Mouse (Mus musculus): ENCODE measurements around the gene Tifab. TPM values are rescaled to one million over a fixed set of nuclear protein-coding genes. Genes with fewer than 3 reads are reported as not detected.

Gene Tifab
- polyA plus RNA-seq, 1 experiment = 0.18 TPM

GRCm38 (mm10) chr13:56134031-56134430 is 44.7 kb downstream of the Tifab start:
- Histone ChIP-seq H3K4me1 (ENCODE audit: control insufficient read depth, insufficient read depth, low read length) (peaks cover 4% of the 10 kb centered on the region), H3K27ac (ENCODE audit: insufficient read depth, low read length) (no peak overlapping the region), H3K36me3 (ENCODE audit: control insufficient read depth, insufficient read depth, low read length, poor library complexity, severe bottlenecking) (no peaks in the 10 kb centered on the region), H3K9ac (ENCODE audit: low read depth, poor library complexity, severe bottlenecking) (no peak overlapping the region; the same call in 1 of the 2 replicates), H3K27me3 (ENCODE audit: control insufficient read depth, insufficient read depth, low read length, poor library complexity, severe bottlenecking) (no peaks in the 10 kb centered on the region), H3K9me3 (replicated peaks; ENCODE audit: control insufficient read depth, insufficient read depth, low read length, poor library complexity, severe bottlenecking) (no peaks in the 10 kb centered on the region), H3K4me3 (ENCODE audit: low read depth, low read length) (peak overlapping the region; percentile 68; the same call in 1 of the 2 replicates)
- TF ChIP-seq EP300 (IDR thresholded peaks at IDR 0.05; ENCODE audit: insufficient read depth, low read depth, low read length) (no peak), POLR2A (IDR thresholded peaks at IDR 0.05; ENCODE audit: insufficient read depth, low read length) (no peak), CTCF (IDR thresholded peaks at IDR 0.05; ENCODE audit: low read depth, low read length) (no peak)

DNA sequence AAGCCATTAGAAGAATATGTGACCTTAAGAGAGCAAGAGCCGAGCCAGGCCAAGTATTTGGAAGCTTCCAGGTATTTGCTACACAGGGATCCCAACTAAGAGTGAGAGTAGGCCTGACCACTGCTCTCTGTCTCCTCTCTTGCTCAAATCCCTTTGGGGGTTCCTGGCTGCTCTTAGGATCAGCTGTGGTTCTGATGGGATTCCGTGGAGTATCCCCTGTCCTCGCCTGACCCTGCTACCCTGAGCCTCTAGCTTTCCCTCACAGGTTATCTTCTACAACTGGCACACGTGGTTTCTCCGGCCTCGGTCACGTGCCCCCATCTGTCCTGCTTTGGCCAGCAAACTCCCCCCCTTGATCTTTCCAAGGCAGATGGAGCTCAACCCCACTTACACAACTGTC is 45.7 kb downstream of the Tifab start:
- Histone ChIP-seq H3K4me1 (ENCODE audit: control insufficient read depth, insufficient read depth, low read length) (peaks cover 6% of the 10 kb centered on the region), H3K27me3 (ENCODE audit: control insufficient read depth, insufficient read depth, low read length, poor library complexity, severe bottlenecking) (no peaks in the 10 kb centered on the region), H3K27ac (ENCODE audit: insufficient read depth, low read length) (no peak overlapping the region), H3K9ac (ENCODE audit: low read depth, poor library complexity, severe bottlenecking) (no peak overlapping the region), H3K4me3 (ENCODE audit: low read depth, low read length) (no peak overlapping the region), H3K9me3 (replicated peaks; ENCODE audit: control insufficient read depth, insufficient read depth, low read length, poor library complexity, severe bottlenecking) (no peaks in the 10 kb centered on the region), H3K36me3 (ENCODE audit: control insufficient read depth, insufficient read depth, low read length, poor library complexity, severe bottlenecking) (peaks cover under 1% of the 10 kb centered on the region; the same call in 1 of the 2 replicates)
- TF ChIP-seq POLR2A (IDR thresholded peaks at IDR 0.05; ENCODE audit: insufficient read depth, low read length) = no peak
- TF ChIP-seq CTCF (IDR thresholded peaks at IDR 0.05; ENCODE audit: low read depth, low read length) = no peak
- no peak for TF ChIP-seq EP300 (IDR thresholded peaks at IDR 0.05; ENCODE audit: insufficient read depth, low read depth, low read length)

DNA sequence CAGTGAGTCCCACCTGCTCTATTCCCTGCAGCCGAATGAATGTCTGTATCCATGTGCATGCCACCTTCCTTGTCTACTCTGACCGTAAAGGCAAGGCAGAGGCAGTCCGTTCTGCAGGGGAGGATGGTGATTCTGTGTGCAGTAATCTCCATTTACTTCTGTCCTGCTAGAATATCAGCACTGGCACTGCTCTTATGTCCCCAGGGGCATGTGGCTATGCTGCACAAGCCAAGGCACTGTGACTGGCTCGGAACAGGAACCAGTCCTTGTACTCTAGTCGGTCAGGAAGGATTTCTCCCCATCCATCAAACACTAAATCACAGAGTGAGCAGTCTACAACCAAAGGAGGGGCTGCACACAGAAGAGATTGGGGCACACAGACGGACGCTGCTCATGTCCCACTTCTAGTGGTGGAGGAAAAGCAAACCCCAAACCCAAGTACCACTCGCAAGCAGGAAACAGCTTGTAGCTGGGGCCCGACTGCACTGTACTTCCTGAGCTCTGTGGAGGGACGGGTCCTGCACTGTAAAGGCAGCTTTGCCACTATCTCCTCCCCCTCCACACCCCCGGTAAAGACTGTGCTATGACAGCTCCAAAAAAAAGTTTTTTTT is 46.3 kb downstream of the Tifab start:
- no peak overlapping the region for H3K9ac ChIP-seq (ENCODE audit: low read depth, poor library complexity, severe bottlenecking)
- no peaks in the 10 kb centered on the region for H3K9me3 ChIP-seq (replicated peaks; ENCODE audit: control insufficient read depth, insufficient read depth, low read length, poor library complexity, severe bottlenecking)
- H3K27me3 ChIP-seq (ENCODE audit: control insufficient read depth, insufficient read depth, low read length, poor library complexity, severe bottlenecking) = no peaks in the 10 kb centered on the region
- H3K36me3 ChIP-seq (ENCODE audit: control insufficient read depth, insufficient read depth, low read length, poor library complexity, severe bottlenecking) = peaks cover 5% of the 10 kb centered on the region
- H3K27ac ChIP-seq (ENCODE audit: insufficient read depth, low read length) = no peak overlapping the region
- peaks cover 6% of the 10 kb centered on the region for H3K4me1 ChIP-seq (ENCODE audit: control insufficient read depth, insufficient read depth, low read length)
- H3K4me3 ChIP-seq (ENCODE audit: low read depth, low read length) = no peak overlapping the region
- TF ChIP-seq POLR2A (IDR thresholded peaks at IDR 0.05; ENCODE audit: insufficient read depth, low read length) (no peak), CTCF (IDR thresholded peaks at IDR 0.05; ENCODE audit: low read depth, low read length) (no peak), EP300 (IDR thresholded peaks at IDR 0.05; ENCODE audit: insufficient read depth, low read depth, low read length) (no peak)

DNA sequence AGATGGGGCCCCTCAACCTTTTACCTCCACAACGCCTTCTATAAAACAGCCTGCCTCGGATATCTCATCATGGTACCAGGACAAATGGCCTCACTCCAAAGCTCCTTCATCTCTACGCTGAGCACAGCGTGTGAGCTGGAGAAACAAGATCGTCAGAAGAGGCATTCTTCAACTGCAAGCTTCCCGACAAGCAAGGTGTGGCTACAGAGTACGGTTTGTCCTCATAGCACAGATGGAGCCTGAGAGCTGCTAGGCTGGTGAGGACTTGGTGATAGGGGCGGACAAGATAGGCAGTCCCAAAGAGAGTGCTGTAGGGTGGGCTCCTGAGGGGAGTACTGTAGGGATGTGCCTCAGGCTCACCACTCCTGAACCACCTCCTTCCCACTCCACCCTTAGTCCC is 48.1 kb downstream of the Tifab start:
- H3K36me3 ChIP-seq (ENCODE audit: control insufficient read depth, insufficient read depth, low read length, poor library complexity, severe bottlenecking) = peaks cover 8% of the 10 kb centered on the region
- no peak overlapping the region for H3K4me3 ChIP-seq (ENCODE audit: low read depth, low read length)
- no peak overlapping the region for H3K27ac ChIP-seq (ENCODE audit: insufficient read depth, low read length)
- H3K9ac ChIP-seq (ENCODE audit: low read depth, poor library complexity, severe bottlenecking) = no peak overlapping the region
- no peak for TF ChIP-seq CTCF (IDR thresholded peaks at IDR 0.05; ENCODE audit: low read depth, low read length)
- TF ChIP-seq EP300 (IDR thresholded peaks at IDR 0.05; ENCODE audit: insufficient read depth, low read depth, low read length) = no peak
- no peak for TF ChIP-seq POLR2A (IDR thresholded peaks at IDR 0.05; ENCODE audit: insufficient read depth, low read length)
- H3K9me3 ChIP-seq (replicated peaks; ENCODE audit: control insufficient read depth, insufficient read depth, low read length, poor library complexity, severe bottlenecking) = no peaks in the 10 kb centered on the region
- H3K4me1 ChIP-seq (ENCODE audit: control insufficient read depth, insufficient read depth, low read length) = peaks cover 6% of the 10 kb centered on the region
- no peaks in the 10 kb centered on the region for H3K27me3 ChIP-seq (ENCODE audit: control insufficient read depth, insufficient read depth, low read length, poor library complexity, severe bottlenecking)

DNA sequence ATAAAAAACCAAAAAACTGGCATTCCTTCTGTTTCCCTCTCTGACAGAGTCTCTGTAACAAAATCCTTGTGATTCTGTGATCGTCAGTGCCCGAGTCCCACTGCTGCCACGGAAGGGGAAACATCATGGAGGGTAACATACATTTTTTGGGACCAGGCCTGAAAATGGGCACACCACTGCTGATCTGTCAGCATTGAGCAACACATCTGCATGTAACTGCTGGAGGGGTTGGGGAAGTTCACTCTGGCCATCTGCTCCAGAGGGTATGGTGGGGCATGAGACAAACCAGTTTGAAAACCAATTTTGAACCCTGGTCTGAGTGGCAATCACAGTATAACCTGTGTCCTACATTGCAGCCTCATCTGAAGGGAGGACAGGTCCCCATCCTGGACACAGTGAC is 49.1 kb downstream of the Tifab start:
- Histone ChIP-seq H3K27ac (ENCODE audit: insufficient read depth, low read length) (no peak overlapping the region), H3K9me3 (replicated peaks; ENCODE audit: control insufficient read depth, insufficient read depth, low read length, poor library complexity, severe bottlenecking) (no peaks in the 10 kb centered on the region), H3K9ac (ENCODE audit: low read depth, poor library complexity, severe bottlenecking) (no peak overlapping the region), H3K36me3 (ENCODE audit: control insufficient read depth, insufficient read depth, low read length, poor library complexity, severe bottlenecking) (peaks cover 14% of the 10 kb centered on the region), H3K4me3 (ENCODE audit: low read depth, low read length) (no peak overlapping the region), H3K4me1 (ENCODE audit: control insufficient read depth, insufficient read depth, low read length) (peaks cover 6% of the 10 kb centered on the region), H3K27me3 (ENCODE audit: control insufficient read depth, insufficient read depth, low read length, poor library complexity, severe bottlenecking) (no peaks in the 10 kb centered on the region)
- TF ChIP-seq CTCF (IDR thresholded peaks at IDR 0.05; ENCODE audit: low read depth, low read length) = no peak
- no peak for TF ChIP-seq EP300 (IDR thresholded peaks at IDR 0.05; ENCODE audit: insufficient read depth, low read depth, low read length)
- no peak for TF ChIP-seq POLR2A (IDR thresholded peaks at IDR 0.05; ENCODE audit: insufficient read depth, low read length)

GRCm38 (mm10) chr13:56129014-56129413 is 49.7 kb downstream of the Tifab start:
- H3K9me3 ChIP-seq (replicated peaks; ENCODE audit: control insufficient read depth, insufficient read depth, low read length, poor library complexity, severe bottlenecking) = no peaks in the 10 kb centered on the region
- TF ChIP-seq POLR2A (IDR thresholded peaks at IDR 0.05; ENCODE audit: insufficient read depth, low read length) (no peak), EP300 (IDR thresholded peaks at IDR 0.05; ENCODE audit: insufficient read depth, low read depth, low read length) (no peak), CTCF (IDR thresholded peaks at IDR 0.05; ENCODE audit: low read depth, low read length) (no peak)
- H3K4me1 ChIP-seq (ENCODE audit: control insufficient read depth, insufficient read depth, low read length) = peaks cover 6% of the 10 kb centered on the region
- H3K9ac ChIP-seq (ENCODE audit: low read depth, poor library complexity, severe bottlenecking) = no peak overlapping the region
- no peak overlapping the region for H3K4me3 ChIP-seq (ENCODE audit: low read depth, low read length)
- H3K36me3 ChIP-seq (ENCODE audit: control insufficient read depth, insufficient read depth, low read length, poor library complexity, severe bottlenecking) = peaks cover 14% of the 10 kb centered on the region
- no peak overlapping the region for H3K27ac ChIP-seq (ENCODE audit: insufficient read depth, low read length)
- no peaks in the 10 kb centered on the region for H3K27me3 ChIP-seq (ENCODE audit: control insufficient read depth, insufficient read depth, low read length, poor library complexity, severe bottlenecking)
